Mouse (Mus musculus): Measurements from ENCODE around the gene Pde6g.

Pde6g gene

DNA sequence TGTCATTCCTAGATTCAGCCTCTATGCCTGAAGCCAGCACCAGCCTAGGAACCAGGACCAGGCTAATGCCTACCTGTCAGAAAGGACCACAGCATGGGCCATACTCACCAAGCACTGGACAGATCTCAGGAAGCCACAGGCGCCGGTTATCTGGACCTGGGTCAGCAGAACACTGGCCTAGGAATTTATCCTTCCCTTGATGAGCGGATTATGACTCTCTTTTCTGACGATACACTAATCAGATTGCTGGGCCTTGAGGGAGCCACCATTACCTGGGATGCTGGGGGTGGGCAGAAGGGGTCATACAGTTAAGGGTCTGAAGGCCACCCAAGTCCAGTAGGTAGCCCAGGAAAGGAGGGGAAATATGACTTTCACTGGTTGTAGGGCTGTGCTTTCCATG, at the start of gene Pde6g:
Gene Pde6g (minus strand): TSS at position 195 of the 400 bp plus-strand sequence.
- DNase-seq (ENCODE audit: low spot score): no peak

DNA sequence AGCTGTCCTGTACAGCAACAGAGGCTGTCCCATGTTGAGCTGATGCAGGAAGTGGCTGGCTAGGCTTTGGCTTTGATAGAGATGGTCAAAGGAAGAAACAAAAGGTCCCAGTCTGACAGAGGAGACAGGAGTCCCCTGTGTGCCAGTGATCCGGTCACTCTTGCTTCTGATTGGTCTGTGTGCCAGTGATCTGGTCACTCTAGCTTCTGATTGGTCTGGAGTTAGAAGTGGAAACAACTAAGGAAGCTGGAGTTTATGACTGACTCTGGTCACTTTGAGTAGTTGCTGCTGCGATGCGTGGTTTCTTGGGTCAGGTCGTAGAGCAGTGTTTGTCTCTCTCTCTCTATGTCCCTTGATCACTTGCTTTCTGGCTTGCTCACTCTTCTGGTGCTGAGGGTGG, 48.4 kb upstream of the Pde6g start:
- DNase-seq (ENCODE audit: low spot score): no peak

DNA sequence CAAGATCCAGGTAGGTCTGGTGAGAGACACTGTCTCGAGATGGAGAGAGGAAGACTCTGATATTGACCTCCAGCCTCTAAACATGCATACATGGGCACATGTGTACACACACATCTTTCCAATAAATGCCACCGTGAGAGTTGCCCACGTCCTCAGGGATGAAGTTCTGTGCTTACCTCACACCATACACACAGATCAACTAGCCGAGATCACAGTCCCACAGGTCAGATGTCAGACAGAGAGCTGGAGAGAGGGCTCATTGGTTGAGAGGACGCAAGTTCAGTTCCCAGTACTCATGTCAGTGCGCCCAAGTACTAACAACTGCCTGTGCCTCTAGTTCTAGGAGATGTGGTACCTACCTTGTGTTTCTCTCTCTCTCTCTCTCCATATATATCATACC, 47.7 kb upstream of the Pde6g start:
- DNase-seq (ENCODE audit: low spot score): no peak

DNA sequence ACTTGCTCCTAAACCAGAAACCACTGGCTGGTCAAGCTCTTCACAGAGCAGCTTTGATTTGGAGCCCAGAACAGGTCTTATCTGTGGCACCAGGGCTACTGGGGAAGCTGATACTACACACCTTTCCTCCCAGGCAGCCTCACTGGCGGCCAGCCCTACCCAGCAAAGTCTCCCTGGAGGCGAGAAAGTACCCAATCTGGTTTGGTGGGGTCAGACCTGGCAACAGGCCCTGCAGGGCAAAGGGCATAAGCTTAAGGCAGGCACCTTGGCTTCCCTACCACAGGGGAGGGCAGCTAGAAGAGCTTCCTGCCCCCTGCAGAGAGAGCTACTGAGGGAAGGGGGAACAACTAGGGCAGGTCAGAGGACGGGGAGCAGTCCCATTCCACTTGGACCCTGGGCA, 47.1 kb upstream of the Pde6g start:
- peak; percentile 63 for DNase-seq (ENCODE audit: low spot score)

DNA sequence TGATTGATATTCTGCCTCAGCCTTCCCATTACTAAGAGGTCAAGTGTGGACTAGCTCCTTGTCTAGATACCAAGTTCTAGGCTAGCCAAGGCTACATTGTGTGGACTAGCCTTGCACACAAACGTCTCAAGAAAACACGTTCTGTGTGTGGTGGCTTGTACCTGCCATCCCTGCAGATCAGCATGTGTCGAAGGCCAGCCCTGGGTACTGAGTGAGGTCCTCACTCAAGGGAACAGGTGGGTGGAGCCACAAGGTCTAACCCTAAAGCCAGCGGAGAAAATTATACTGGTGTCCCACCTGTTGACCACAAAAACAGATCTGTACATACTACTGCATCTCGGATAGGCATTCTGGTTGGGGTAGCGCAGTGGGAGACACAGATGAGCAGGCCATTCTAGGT, 46.6 kb upstream of the Pde6g start:
- DNase-seq (ENCODE audit: low spot score): no peak

DNA sequence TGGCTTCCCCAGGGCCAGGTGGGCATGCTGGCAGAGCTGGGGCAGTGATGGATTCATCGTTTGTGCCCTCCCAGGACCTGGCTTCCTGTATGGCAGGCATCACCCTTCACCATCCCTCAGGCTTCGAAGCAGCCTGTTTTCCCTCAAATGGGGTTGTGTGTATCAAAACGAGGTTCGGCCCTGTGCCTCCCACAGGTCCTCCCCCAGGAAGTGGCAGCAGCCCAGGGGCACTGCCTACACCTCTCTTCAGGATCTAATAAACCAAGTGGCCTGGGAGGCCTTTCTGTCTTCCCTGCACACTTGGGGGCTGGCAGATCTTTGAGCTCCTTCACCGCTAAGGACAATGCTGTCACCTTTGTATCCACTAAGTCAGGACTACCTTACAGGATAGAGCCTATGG, 45.6 kb upstream of the Pde6g start:
- peak; percentile 48 for DNase-seq (ENCODE audit: low spot score)

DNA sequence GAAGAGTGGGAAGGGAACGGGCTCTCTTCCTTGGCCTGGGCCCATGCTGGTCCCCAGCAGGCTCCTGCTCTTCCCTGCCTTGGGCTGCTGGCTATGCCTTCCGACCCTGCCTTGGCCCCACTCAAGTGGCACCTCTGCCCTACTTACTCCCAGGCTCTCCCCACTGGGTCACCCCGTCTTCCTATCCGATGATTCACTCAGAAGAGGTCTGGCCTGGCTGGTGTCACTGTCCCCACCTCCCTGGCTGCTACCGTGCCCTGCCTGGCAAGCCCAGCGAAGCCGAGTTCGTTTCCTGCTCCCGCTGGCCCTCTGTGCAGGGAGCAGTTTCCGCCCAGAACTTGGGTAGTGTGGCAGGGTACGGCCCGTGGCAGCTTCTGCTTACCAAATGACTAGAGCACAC, 44.9 kb upstream of the Pde6g start:
- DNase-seq (ENCODE audit: low spot score): no peak

DNA sequence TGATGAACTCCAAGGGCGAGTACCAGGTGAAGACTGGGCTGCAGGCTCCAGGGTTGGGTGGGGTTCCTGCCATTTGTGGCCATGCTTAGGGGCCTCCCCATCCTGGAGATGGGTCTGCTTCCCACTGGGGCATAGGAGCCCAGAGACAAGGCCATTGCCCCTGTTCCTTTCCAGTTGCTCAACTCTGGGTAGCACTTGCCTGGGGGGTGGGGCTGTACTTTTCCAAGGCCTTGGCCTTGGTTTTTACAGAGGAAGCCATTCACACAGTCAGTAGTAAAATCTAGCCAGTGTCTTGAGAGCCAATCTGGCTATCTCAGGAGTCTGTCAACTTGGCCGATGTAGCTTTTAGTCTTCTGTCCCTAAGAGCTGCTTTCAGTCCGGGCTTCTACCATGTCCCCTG, 44.1 kb upstream of the Pde6g start:
- peak; percentile 69 for DNase-seq (ENCODE audit: low spot score)

DNA sequence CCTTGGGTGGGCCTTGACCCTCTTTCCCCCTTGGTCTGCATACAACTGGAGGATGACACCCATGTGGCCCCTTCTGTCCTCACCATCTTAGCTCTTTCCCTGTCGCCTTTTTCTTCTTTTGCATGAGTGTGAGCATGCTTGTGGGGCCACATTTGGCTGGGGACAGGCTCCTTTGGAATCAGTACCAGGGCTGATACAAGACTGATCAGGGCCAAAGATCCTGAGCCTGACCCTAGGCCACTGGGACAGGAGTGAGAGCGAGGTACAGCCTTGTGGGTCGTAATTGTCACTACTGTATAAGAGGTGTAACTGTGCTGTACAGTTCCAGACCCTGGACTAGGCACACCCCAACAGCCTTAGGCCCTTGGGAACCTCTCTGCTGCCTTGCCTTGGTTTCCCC, 40.6 kb upstream of the Pde6g start:
- DNase-seq (ENCODE audit: low spot score): no peak

DNA sequence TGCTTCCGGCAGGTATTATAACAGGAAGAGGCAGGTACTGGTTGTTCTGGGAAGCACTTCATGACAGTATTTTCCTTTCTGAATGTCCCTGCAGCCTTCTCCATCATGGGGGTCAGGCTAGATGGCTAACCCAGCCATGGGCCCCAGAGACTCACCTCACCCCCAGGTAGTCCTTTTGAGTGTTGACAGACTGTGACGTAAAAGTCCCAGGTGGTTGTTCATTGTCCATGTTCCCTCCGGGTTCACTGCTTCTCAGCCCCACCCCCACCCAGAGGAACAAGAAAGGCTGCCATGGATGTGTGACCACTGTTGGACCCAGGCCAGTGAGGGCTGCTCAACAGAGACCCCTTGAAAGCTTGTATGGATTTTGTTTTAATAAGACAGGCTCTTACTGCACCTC, 40.1 kb upstream of the Pde6g start:
- no peak for DNase-seq (ENCODE audit: low spot score)

DNA sequence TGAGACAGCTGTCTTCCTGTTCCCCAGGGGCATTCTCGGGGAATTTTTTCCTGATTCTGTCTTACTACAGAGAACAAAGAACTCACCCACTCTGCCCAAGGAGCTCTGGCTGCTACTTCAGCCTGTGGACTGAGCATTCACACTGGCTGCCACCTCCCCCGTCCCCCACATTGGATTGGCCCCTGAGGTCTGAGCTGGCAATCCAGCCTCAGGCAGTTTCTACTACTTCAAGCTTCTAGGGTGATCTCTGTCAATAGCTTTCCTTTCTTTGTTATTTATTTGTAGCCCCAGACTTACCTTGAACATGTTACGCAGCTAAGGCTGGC, 39.5 kb upstream of the Pde6g start:
- no peak for DNase-seq (ENCODE audit: low spot score)

DNA sequence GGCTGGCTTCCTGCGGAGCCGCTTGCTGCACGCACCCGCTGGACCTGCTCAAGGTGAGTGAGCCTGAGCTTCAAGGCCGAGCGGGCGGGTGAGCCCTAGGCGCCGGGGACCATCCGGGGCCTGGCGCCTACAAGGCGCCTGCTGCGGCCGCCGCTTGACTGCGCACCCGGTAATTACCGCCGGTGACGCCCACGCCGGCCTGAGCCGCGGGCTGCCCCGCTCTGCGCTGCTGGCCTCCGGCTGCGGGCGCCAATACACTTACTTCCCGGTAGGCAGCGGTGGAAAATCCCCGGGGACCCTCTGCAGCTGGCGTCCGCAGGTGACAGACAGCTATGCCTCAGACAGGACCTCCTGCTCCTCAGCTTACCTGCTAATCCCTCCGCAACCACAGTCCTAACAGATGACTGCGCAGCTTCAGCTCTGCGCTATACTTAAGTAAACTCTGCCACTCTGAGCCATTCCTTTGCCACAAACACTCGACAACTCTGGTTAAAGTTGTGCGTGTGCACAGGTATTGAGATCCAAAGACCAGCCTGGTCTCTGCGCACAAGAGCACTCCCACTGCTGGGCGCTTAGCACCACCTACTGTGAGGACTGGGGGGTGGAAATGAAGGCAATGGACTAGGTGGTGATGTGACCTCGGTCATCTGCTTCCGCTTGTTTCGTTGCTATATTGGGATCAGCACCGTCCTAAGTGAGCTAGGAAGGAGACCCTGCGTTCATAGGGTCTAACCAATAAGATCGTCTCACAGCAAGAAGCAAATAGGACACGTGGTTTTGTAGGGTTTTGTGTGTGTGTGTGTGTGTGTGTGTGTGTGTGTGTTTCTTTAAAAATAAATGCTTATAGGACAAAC, 39.0 kb upstream of the Pde6g start:
- DNase-seq (ENCODE audit: low spot score): peak; percentile 41

DNA sequence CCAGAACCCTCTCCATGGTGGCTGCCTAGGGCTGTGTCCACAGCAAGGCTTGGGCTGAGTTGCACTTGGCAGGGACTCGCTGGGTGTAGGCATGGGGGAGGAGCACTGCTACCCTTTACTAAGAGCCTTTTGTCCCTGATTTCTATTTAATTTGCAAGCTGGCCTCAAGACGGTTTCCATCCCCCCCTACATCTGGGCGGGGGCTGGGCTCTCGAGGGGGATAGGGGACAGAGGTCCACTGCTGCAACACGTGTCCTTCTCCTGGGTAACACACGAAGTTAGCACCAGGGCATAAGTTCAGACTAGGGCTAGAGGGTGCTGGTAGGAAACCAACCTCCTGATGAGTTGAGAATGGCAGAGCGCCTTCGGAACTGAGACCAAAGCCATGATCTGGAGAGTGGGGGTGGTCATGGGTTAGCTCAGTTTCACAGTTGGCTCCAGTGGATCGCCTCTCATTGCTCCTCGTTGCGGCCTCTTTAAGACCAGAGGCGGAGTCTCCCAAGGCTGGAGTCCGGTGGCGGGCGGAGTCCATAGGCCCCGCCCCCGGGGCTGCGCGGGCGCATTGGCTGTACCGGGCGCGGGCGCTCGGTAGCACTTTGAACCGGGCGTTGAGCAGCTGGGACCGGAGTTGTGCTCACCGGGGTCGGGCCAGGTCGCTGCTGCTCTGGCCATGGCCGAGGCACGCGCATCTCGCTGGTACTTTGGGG, 38.2 kb upstream of the Pde6g start, which contains the start of gene Slc25a10:
Gene Slc25a10 (plus strand): TSS at position 524 of the 707 bp plus-strand sequence.
- DNase-seq (ENCODE audit: low spot score): peak; percentile 91

DNA sequence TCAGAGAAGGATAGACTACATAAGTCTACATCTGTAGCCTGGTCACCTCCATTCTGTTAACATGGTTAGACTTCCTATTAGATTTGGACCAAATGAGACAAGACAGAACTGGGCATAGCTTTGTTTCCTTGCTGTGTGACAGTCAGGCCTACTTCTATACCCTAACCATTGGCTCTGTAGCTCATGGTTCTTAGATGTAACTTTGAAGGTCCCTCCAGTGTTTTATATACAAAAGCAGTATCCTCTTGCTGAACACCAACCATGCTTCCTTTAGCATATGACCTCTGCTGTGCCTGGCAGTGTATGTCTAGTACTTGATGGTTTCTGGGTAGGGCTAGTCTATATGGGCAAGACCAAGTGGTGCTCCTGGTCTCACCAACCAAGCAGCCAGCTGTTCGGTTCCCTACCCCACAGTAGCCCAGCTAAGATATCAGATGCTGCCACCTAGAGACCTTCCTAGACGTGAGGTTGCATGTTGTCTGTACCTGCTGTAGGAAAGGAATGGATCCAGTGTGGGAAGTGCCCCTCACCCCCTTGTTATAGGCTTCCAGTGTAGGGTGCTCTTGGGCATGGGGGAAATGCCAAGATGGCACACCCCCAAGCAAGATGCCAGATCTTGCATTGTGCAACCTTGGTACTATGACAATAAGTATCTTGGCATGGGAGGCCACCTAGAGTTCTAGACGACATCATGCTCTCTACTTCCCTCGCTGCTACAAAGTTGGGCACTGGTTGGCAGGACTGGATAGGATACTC, 37.2 kb upstream of the Pde6g start:
- DNase-seq (ENCODE audit: low spot score): no peak

DNA sequence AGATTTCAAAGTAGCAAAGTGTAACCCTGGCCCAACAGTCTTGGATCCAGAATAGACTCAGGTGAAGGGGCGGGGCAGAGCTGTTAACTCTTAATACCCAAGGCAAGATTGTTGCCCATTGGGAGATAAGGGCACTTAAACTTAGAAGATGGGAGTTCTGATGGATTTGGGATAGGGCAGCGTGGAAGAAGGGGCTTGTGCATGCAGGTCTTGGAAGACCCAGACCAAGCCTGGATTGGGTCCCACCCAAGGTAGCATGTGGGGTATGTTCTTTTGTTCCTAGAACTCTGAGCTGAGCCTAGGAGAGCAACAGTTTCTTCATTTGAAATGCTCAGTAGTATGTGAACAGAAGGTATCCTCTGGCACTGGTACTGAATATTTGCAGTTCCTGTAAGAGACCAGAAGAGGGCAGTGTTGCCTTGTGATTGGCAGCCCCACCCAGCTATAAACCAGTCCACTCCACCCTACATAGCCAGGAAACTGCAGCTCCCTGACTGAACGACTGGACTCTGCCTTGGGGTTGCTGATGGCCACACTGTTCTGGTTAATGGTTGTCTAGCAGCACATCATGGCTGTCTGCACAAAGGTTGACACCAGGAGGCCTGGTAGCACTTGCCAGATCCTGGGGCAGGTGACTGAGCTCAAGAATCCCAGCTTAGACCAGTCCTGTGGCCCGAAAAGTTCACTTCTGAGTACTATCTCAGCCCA, 35.9 kb upstream of the Pde6g start:
- peak; percentile 51 for DNase-seq (ENCODE audit: low spot score)

DNA sequence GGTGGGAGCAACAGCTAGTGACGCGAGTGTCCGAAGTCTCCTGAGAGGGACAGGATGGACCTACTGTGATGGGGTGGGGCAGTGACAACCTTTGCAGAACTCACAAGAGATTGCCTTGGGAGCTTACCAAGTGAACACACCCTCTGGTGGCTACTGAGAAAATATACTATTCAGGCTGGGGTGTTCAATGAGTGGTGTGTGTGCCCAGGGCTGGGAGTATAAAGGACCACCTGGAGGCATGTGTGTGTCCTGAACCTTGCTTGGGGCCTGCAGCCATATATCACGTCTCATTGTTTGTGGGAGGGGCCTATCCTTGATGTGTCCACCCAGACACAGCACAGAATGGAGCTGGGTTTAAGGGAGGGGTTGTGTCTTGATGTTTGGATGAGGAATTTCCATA, 35.2 kb upstream of the Pde6g start:
- no peak for DNase-seq (ENCODE audit: low spot score)

DNA sequence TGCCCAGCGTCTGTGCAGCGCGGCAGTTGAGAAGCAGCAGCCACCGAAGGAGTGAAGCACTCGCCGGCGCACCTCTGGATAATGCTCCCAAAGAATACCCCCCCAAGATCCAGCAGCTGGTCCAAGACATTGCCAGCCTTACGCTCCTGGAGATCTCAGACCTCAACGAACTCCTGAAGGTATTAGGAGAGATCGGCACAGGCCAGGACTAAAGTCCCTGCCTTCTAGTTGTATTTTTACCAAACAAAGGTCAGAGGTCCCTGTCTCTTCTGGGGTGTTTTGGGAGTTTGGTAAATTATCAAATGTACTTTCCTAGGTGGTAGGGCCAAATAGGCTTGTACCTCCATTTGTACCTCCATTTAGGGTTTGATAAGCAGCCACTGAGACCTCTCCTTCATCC, 32.0 kb upstream of the Pde6g start:
- DNase-seq (ENCODE audit: low spot score): no peak

DNA sequence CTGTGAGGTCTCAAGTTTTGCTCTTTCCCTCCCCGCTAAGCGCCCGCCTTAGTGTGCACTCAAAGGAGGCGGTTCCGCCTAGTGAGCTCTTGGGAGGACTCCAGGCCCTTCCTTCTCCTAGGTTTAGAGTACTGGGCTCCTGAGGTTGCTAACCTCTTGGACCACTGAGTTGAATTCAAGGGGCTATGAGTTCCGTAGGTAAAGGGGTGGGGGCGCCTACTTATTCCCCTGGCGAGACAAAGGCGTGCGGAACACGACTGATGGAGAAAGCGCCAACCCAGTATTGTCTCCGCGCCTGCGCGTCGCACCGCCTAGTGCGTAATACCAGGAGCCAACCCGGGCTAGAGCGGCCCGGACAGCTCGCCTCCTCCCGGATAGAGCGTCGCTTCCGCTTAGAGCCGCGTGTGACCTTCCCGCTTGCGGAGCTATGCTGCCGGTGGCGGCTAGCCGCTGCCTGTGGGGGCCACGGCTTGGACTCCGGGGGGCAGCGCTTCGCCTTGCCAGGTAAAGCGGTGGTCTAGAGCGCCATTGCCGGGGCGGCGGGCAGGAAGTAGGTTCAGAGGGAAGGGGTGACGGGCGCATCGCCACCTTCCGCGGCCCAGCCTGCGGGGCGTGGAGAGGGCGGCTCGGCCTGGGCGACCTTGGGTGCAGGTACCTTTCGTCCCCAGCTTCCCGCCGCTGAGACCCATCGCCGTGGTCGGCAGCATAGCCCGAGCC, 31.1 kb upstream of the Pde6g start, which contains the start of gene Mrpl12:
Gene Mrpl12 (plus strand): TSS at position 349 of the 717 bp plus-strand sequence.
- peak; percentile 88 for DNase-seq (ENCODE audit: low spot score)

DNA sequence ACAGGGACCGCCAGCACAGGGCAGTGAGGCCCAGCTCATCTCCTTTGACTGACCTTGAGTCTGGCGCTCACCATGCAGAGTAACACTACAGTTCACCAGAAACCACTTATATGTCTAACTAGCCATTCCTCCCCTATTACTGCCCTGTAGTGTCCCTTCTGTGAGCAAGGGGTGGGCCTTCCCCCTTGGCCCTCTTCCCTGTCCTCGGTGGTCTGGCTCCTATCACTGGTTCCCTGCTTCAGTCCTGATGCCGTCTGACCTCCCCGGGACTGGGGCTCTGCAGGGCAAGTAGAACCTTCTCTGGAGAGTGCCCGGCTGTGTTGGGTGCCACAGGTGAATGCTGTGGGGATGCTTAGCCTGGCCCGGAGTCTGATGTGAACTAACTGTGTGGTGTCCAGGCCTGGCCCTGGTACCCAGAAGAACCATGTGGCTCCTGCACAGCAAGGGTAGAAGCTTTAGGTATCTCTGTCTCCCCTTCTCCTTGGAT, 30.2 kb upstream of the Pde6g start:
- DNase-seq (ENCODE audit: low spot score): no peak

DNA sequence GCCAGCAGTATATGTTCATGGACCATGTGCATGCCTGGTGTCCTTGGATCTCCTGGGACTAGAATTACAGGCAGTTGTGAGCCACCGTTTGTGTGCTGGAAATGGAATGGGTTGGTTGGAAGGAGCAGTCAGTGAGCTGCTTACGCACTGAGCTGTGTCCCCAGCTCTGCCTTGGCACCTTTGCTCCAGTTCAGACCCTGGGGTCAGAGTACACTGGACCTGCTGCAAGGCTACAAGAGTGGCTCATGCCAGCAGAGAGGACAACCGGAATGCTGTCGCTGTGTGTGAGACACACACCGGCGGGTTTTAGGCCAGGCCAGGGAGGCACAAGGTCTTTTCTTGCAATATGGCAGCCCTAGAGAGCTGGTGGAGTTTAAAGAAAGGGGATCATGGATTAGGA, 18.8 kb upstream of the Pde6g start:
- DNase-seq (ENCODE audit: low spot score): no peak

DNA sequence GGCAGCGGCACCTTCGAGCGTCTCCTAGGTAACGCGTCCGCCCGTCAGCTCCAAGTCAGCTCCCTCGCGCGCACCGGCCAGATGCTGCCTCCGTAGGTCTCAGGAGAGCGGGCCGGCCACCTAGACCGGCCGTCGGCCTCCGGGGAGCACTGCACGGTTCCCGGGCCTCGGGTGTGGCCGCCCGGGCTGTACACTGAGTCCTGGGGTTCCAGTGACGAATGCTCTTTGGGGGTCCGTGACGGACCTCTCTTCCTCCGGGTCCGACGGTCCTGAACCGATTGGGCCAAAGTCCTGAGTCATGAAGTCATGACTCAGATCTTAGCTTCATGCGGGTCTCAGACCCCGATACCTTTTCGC, 14.4 kb upstream of the Pde6g start:
- DNase-seq (ENCODE audit: low spot score): no peak
